Comparison of ENCODE assay signal across 15 mouse cellular contexts in genomic region chr7:128578199-128578945, GRCm38 (mm10).
"Had no signal": no experiment of that assay in that cellular context is flagged by ENCODE, and none has a peak within 500 bp of the region (broad histone marks: within the 10 kb centered on the region; RNA-seq: fewer than 3 reads in every experiment).

No protein-coding gene starts in this region.

- H3K4me3 ChIP-seq: kidney, embryonic 15.5 days; left cerebral cortex, adult 2 months; limb, embryonic 10.5 days; liver, embryonic 15.5 days; megakaryocyte, embryonic 14.5 days; midbrain, embryonic 13.5 days had no signal

- DNase-seq: kidney, postnatal 14 days; lung, adult 2 months; lung, postnatal 10 days; right cerebral cortex, postnatal 4 days; spleen, adult 18-20 months; thymus, adult 18-20 months; thymus, postnatal 36 days had no signal

- H3K36me3 ChIP-seq: kidney, embryonic 15.5 days; limb, embryonic 10.5 days; liver, embryonic 15.5 days; midbrain, embryonic 13.5 days had no signal

- H3K27me3 ChIP-seq: kidney, embryonic 15.5 days; liver, embryonic 15.5 days; midbrain, embryonic 13.5 days had no signal

- H3K4me2 ChIP-seq: kidney, embryonic 15.5 days; liver, embryonic 11.5 days; liver, embryonic 15.5 days; midbrain, embryonic 13.5 days had no signal

- H3K27ac ChIP-seq: kidney, embryonic 15.5 days; left cerebral cortex, adult 2 months; limb, embryonic 10.5 days; liver, embryonic 15.5 days; macrophage; midbrain, embryonic 13.5 days had no signal

- H3K9ac ChIP-seq: kidney, embryonic 15.5 days; liver, embryonic 15.5 days; midbrain, embryonic 13.5 days had no signal

- H3K9me3 ChIP-seq: kidney, embryonic 15.5 days; limb, embryonic 10.5 days; liver, embryonic 15.5 days; megakaryocyte, embryonic 14.5 days; midbrain, embryonic 13.5 days had no signal
